Mouse (Mus musculus) brown adipose tissue, adult 24 weeks (tissue): ENCODE data around the gene Uggt1. TPM values are rescaled to one million over a fixed set of nuclear protein-coding genes. Genes with fewer than 3 reads are reported as not detected.

ENCODE experiments used
- H3K27ac ChIP-seq: fragments of 200-500 bp; replicated peaks from 2 replicates; pipeline ENCODE4 v1.5.1; 2012; ENCODE audit warnings: low read depth, mild to moderate bottlenecking, low read length
- H3K4me1 ChIP-seq: fragments of 200-500 bp; 2 replicates; pipeline ENCODE4 v1.6.1; 2012; ENCODE audit warnings: low read length, mixed read lengths; ENCODE audit not compliant: control insufficient read depth, insufficient read depth, insufficient read length
- H3K4me3 ChIP-seq: fragments of 200-500 bp; 2 replicates; pipeline ENCODE4 v1.5.1; 2012; ENCODE audit warnings: low read depth, mild to moderate bottlenecking, low read length, moderate library complexity; ENCODE audit not compliant: insufficient read depth
- polyA plus RNA-seq: library from polyadenylated mRNA; stranded (reverse); fragments of >200 nt; gene quantifications from 2 replicates; pipeline ENCODE4 v1.2.4, GENCODE M21; 2012; ENCODE audit not compliant: missing spikeins, insufficient read depth, insufficient read length

Uggt1 gene
- polyA plus RNA-seq, 1 experiment = 11.0 TPM

GRCm38 (mm10) chr1:36129126-36129525 is 115.4 kb downstream of the Uggt1 start:
- peaks cover 5% of the 10 kb centered on the region; the same call in 1 of the 2 replicates for H3K4me1 ChIP-seq
- no peak overlapping the region for H3K4me3 ChIP-seq
- H3K27ac ChIP-seq = peak overlapping the region; percentile 70

GRCm38 (mm10) chr1:36125076-36125475 is 119.4 kb downstream of the Uggt1 start:
- H3K4me1 ChIP-seq = peaks cover 4% of the 10 kb centered on the region; the same call in 1 of the 2 replicates
- no peak overlapping the region for H3K27ac ChIP-seq
- H3K4me3 ChIP-seq = no peak overlapping the region

- Histone ChIP-seq H3K27ac (no peak overlapping the region), H3K4me1 (peaks cover 6% of the 10 kb centered on the region), H3K4me3 (no peak overlapping the region)
Observed at GRCm38 (mm10) chr1:36121172-36121571, 123.3 kb downstream of the Uggt1 start.

- Histone ChIP-seq H3K4me3 (no peak overlapping the region), H3K4me1 (peaks cover 6% of the 10 kb centered on the region), H3K27ac (no peak overlapping the region)
Observed at GRCm38 (mm10) chr1:36119426-36119825, 125.1 kb downstream of the Uggt1 start.

GRCm38 (mm10) chr1:36118958-36119357 is 125.6 kb downstream of the Uggt1 start:
- H3K27ac ChIP-seq = no peak overlapping the region

GRCm38 (mm10) chr1:36118061-36118685 is 126.3 kb downstream of the Uggt1 start:
- no peak overlapping the region for H3K27ac ChIP-seq
- H3K4me3 ChIP-seq = no peak overlapping the region
- H3K4me1 ChIP-seq = peaks cover 6% of the 10 kb centered on the region; the same call in 1 of the 2 replicates

More at GRCm38 (mm10) chr1:36118958-36119357, 125.6 kb downstream of the Uggt1 start:
- H3K4me1 ChIP-seq = peaks cover 6% of the 10 kb centered on the region; the same call in 1 of the 2 replicates
- no peak overlapping the region for H3K4me3 ChIP-seq

- Histone ChIP-seq H3K4me3 (no peak overlapping the region), H3K27ac (no peak overlapping the region), H3K4me1 (peaks cover 6% of the 10 kb centered on the region; the same call in 1 of the 2 replicates)
Observed at GRCm38 (mm10) chr1:36116488-36116887, 128.0 kb downstream of the Uggt1 start.

GRCm38 (mm10) chr1:36114844-36115243 is 129.7 kb downstream of the Uggt1 start:
- no peak overlapping the region for H3K4me3 ChIP-seq
- peaks cover 6% of the 10 kb centered on the region; the same call in 1 of the 2 replicates for H3K4me1 ChIP-seq
- H3K27ac ChIP-seq = no peak overlapping the region

- peaks cover 6% of the 10 kb centered on the region; the same call in 1 of the 2 replicates for H3K4me1 ChIP-seq
- H3K4me3 ChIP-seq = no peak overlapping the region
- H3K27ac ChIP-seq = no peak overlapping the region
Observed at GRCm38 (mm10) chr1:36113670-36114069, 130.8 kb downstream of the Uggt1 start.

GRCm38 (mm10) chr1:36112665-36113064 is 131.9 kb downstream of the Uggt1 start:
- Histone ChIP-seq H3K4me1 (no peaks in the 10 kb centered on the region), H3K4me3 (no peak overlapping the region), H3K27ac (no peak overlapping the region)

- H3K4me1 ChIP-seq = no peaks in the 10 kb centered on the region
- no peak overlapping the region for H3K27ac ChIP-seq
- no peak overlapping the region for H3K4me3 ChIP-seq
Observed at GRCm38 (mm10) chr1:36109987-36110386, 134.5 kb downstream of the Uggt1 start.

- Histone ChIP-seq H3K4me1 (no peaks in the 10 kb centered on the region), H3K27ac (no peak overlapping the region), H3K4me3 (no peak overlapping the region)
Observed at GRCm38 (mm10) chr1:36105917-36106706, 138.4 kb downstream of the Uggt1 start.

GRCm38 (mm10) chr1:36100371-36100770 is 144.1 kb downstream of the Uggt1 start:
- no peak overlapping the region for H3K4me3 ChIP-seq
- no peak overlapping the region for H3K27ac ChIP-seq
- H3K4me1 ChIP-seq = no peaks in the 10 kb centered on the region

- Histone ChIP-seq H3K4me1 (no peaks in the 10 kb centered on the region), H3K27ac (no peak overlapping the region), H3K4me3 (no peak overlapping the region)
Observed at GRCm38 (mm10) chr1:36098432-36098831, 146.1 kb downstream of the Uggt1 start.

- no peaks in the 10 kb centered on the region for H3K4me1 ChIP-seq
- H3K4me3 ChIP-seq = no peak overlapping the region
- H3K27ac ChIP-seq = no peak overlapping the region
Observed at GRCm38 (mm10) chr1:36095423-36096272, 148.9 kb downstream of the Uggt1 start.
